Mouse (Mus musculus): Measurements from ENCODE around the gene Usp32. TPM values are rescaled to one million over a fixed set of nuclear protein-coding genes. Genes with fewer than 3 reads are reported as not detected.

Usp32 gene
- polyA plus RNA-seq, 1 experiment, result 54.3 TPM

DNA sequence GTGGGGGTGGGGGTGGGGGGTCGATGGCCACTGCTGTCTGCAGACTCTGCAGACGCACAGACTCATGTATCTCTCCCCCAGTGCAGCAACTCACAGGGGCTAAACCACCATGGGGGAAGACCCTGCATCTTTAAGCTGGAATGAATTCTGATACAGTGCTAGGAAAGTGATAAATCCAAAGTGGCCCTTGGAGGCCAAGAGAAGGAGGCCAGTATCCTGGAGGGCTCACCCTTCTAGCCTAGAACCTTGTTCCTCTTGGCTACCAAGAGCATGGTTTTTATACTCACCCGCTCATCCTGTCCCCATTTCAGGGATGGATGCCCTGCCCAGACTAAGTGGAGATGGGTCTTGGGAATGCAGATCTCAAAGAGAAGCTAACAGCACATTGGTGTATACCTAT lies 179.7 kb downstream of the Usp32 start:
- Histone ChIP-seq H3K4me3 (replicated peaks; ENCODE audit: control insufficient read depth, low read depth, low read length) (no peak overlapping the region), H3K4me1 (ENCODE audit: control insufficient read depth, insufficient read depth, low read length) (no peaks in the 10 kb centered on the region), H3K27ac (ENCODE audit: control insufficient read depth, insufficient read depth, low read depth, low read length, poor library complexity) (no peak overlapping the region)
- WGBS, result 46% methylated on average over 3 of the region's 3 CpGs
- TF ChIP-seq CTCF (IDR thresholded peaks at IDR 0.05; ENCODE audit: control insufficient read depth, insufficient read depth, low read length) (no peak), POLR2A (IDR thresholded peaks at IDR 0.05; ENCODE audit: borderline replicate concordance, control insufficient read depth, low read depth, low read length) (no peak)

GRCm38 (mm10) chr11:84959701-84960181 lies 180.2 kb downstream of the Usp32 start:
- WGBS, result 14% methylated on average over 9 of the region's 9 CpGs
- Histone ChIP-seq H3K4me3 (replicated peaks; ENCODE audit: control insufficient read depth, low read depth, low read length) (no peak overlapping the region), H3K27ac (ENCODE audit: control insufficient read depth, insufficient read depth, low read depth, low read length, poor library complexity) (no peak overlapping the region), H3K4me1 (ENCODE audit: control insufficient read depth, insufficient read depth, low read length) (no peaks in the 10 kb centered on the region)
- TF ChIP-seq CTCF (IDR thresholded peaks at IDR 0.05; ENCODE audit: control insufficient read depth, insufficient read depth, low read length), result no peak

DNA sequence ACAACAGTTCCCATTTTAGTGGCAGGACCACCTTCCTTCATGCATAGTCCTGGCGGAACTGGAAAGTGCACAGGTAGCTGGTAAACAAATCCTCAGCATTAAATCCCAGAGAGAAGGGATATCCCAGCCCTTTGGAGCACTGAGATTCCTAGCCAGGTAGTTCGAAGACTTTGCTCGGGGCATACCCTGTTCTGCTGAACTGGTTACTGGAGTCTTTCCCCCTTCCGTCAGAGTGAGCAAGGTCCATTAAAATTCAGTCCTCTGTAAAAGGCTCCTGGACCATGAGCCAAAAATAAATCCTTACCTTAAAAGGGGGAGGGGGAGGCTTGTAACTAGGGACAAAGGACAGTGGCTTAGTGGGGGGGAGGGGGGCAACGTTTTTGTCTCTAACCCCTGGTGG lies 180.8 kb downstream of the Usp32 start:
- Histone ChIP-seq H3K4me1 (ENCODE audit: control insufficient read depth, insufficient read depth, low read length) (no peaks in the 10 kb centered on the region), H3K27ac (ENCODE audit: control insufficient read depth, insufficient read depth, low read depth, low read length, poor library complexity) (no peak overlapping the region), H3K4me3 (replicated peaks; ENCODE audit: control insufficient read depth, low read depth, low read length) (no peak overlapping the region)
- whole genome bisulfite sequencing, result 41% methylated on average over 5 of the region's 5 CpGs
- TF ChIP-seq CTCF (IDR thresholded peaks at IDR 0.05; ENCODE audit: control insufficient read depth, insufficient read depth, low read length) (no peak), POLR2A (IDR thresholded peaks at IDR 0.05; ENCODE audit: borderline replicate concordance, control insufficient read depth, low read depth, low read length) (no peak)

- WGBS, result 10% methylated on average over 11 of the region's 11 CpGs
- no peak overlapping the region for H3K27ac ChIP-seq (ENCODE audit: control insufficient read depth, insufficient read depth, low read depth, low read length, poor library complexity)
- no peak overlapping the region for H3K4me3 ChIP-seq (replicated peaks; ENCODE audit: control insufficient read depth, low read depth, low read length)
- no peaks in the 10 kb centered on the region for H3K4me1 ChIP-seq (ENCODE audit: control insufficient read depth, insufficient read depth, low read length)
- TF ChIP-seq POLR2A (IDR thresholded peaks at IDR 0.05; ENCODE audit: borderline replicate concordance, control insufficient read depth, low read depth, low read length), result no peak
- no peak for TF ChIP-seq CTCF (IDR thresholded peaks at IDR 0.05; ENCODE audit: control insufficient read depth, insufficient read depth, low read length)
Measured at GRCm38 (mm10) chr11:84958271-84958630, 181.7 kb downstream of the Usp32 start.

DNA sequence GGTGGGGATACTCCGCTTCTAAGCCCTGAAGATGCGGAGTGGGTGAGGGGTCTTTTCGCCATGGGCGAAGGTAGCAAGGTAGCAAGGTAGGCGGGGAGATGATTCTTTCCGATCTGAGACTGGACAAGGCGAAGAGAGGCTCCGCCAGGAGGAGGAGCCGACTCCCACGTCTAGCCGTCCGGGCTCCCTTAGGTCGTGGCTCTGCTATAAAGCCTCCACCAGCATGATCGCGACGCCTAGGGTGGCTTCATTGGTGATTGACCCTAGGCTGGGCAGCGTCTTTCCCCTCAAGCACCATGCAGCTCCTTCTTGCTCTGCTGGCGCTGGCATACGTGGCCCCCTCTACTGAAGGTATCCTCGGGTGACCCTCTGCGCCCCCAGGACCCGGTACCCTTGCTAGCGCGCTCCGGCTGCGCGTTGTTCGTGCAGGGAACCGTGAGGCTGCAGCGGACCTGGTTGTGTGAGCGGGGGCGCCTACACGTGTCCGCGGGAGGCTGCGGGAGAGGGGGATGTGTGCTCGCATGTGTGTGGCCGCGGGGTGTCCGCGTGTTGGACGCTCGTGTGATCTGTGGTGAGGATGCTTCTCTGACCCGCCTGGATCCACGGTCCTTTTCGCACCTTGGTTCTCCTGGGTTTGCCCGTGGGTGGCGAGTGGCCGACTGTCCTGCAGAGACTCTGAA lies 182.2 kb downstream of the Usp32 start, which contains the start of gene Car4:
TSS of gene Car4 (plus strand) at position 196 of the 680 bp plus-strand sequence.
- TF ChIP-seq CTCF (IDR thresholded peaks at IDR 0.05; ENCODE audit: control insufficient read depth, insufficient read depth, low read length) (no peak), POLR2A (IDR thresholded peaks at IDR 0.05; ENCODE audit: borderline replicate concordance, control insufficient read depth, low read depth, low read length) (no peak)
- no peak within 1 kb of the TSS for H3K27ac ChIP-seq (ENCODE audit: control insufficient read depth, insufficient read depth, low read depth, low read length, poor library complexity)
- 7% methylated on average over 49 of the region's 49 CpGs for WGBS
- no peaks in the 10 kb centered on the region for H3K4me1 ChIP-seq (ENCODE audit: control insufficient read depth, insufficient read depth, low read length)
- H3K4me3 ChIP-seq (replicated peaks; ENCODE audit: control insufficient read depth, low read depth, low read length), result no peak within 1 kb of the TSS

GRCm38 (mm10) chr11:84957171-84957570 lies 182.8 kb downstream of the Usp32 start:
- no peaks in the 10 kb centered on the region for H3K4me1 ChIP-seq (ENCODE audit: control insufficient read depth, insufficient read depth, low read length)
- 8% methylated on average over 15 of the region's 15 CpGs for WGBS
- no peak for TF ChIP-seq CTCF (IDR thresholded peaks at IDR 0.05; ENCODE audit: control insufficient read depth, insufficient read depth, low read length)
- no peak overlapping the region for H3K4me3 ChIP-seq (replicated peaks; ENCODE audit: control insufficient read depth, low read depth, low read length)
- no peak overlapping the region for H3K27ac ChIP-seq (ENCODE audit: control insufficient read depth, insufficient read depth, low read depth, low read length, poor library complexity)

- TF ChIP-seq POLR2A (IDR thresholded peaks at IDR 0.05; ENCODE audit: borderline replicate concordance, control insufficient read depth, low read depth, low read length) (no peak), CTCF (IDR thresholded peaks at IDR 0.05; ENCODE audit: control insufficient read depth, insufficient read depth, low read length) (no peak)
- 21% methylated on average over 5 of the region's 5 CpGs for WGBS
Measured at GRCm38 (mm10) chr11:84956400-84956799, 183.6 kb downstream of the Usp32 start.

GRCm38 (mm10) chr11:84952611-84953010 lies 187.3 kb downstream of the Usp32 start:
- 49% methylated on average over 2 of the region's 2 CpGs for WGBS
- peaks cover 1% of the 10 kb centered on the region; the same call in 1 of the 2 replicates for H3K4me1 ChIP-seq (ENCODE audit: control insufficient read depth, insufficient read depth, low read length)
- no peak overlapping the region for H3K27ac ChIP-seq (ENCODE audit: control insufficient read depth, insufficient read depth, low read depth, low read length, poor library complexity)
- TF ChIP-seq CTCF (IDR thresholded peaks at IDR 0.05; ENCODE audit: control insufficient read depth, insufficient read depth, low read length) (no peak), POLR2A (IDR thresholded peaks at IDR 0.05; ENCODE audit: borderline replicate concordance, control insufficient read depth, low read depth, low read length) (no peak)
- H3K4me3 ChIP-seq (replicated peaks; ENCODE audit: control insufficient read depth, low read depth, low read length), result no peak overlapping the region

More at GRCm38 (mm10) chr11:84956400-84956799, 183.6 kb downstream of the Usp32 start:
- Histone ChIP-seq H3K4me1 (ENCODE audit: control insufficient read depth, insufficient read depth, low read length) (no peaks in the 10 kb centered on the region), H3K4me3 (replicated peaks; ENCODE audit: control insufficient read depth, low read depth, low read length) (no peak overlapping the region), H3K27ac (ENCODE audit: control insufficient read depth, insufficient read depth, low read depth, low read length, poor library complexity) (no peak overlapping the region)

DNA sequence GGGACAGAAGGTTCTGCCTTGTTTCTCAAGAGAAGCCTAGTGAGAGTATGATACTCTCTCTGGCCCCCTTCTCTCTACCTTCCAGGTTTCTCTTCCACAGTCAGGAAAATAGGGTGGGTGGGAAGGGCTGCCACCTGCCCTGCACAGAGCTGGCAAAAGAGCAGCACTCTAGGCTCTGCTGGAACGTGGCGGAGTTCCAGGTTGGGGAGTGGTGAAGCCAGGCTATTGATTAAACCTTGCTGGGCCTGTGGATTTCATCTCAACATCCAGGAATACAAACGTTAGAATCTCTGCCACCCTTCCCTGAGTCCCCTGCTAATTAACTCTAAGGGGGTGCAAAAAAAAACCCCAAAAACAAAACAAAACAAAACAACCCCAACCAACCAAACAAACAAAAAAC lies 191.4 kb downstream of the Usp32 start:
- H3K4me3 ChIP-seq (replicated peaks; ENCODE audit: control insufficient read depth, low read depth, low read length), result no peak overlapping the region
- WGBS, result 54% methylated on average over 3 of the region's 3 CpGs
- H3K4me1 ChIP-seq (ENCODE audit: control insufficient read depth, insufficient read depth, low read length), result peaks cover 3% of the 10 kb centered on the region
- no peak for TF ChIP-seq CTCF (IDR thresholded peaks at IDR 0.05; ENCODE audit: control insufficient read depth, insufficient read depth, low read length)
- TF ChIP-seq POLR2A (IDR thresholded peaks at IDR 0.05; ENCODE audit: borderline replicate concordance, control insufficient read depth, low read depth, low read length), result no peak
- no peak overlapping the region for H3K27ac ChIP-seq (ENCODE audit: control insufficient read depth, insufficient read depth, low read depth, low read length, poor library complexity)

Data from bone marrow, adult 2 months (tissue).